Mouse (Mus musculus) E14TG2a.4 (cell line): ENCODE data around the gene Trub2.

Source experiments
- CTCF ChIP-seq: conservative IDR thresholded peaks from 2 replicates; pipeline ENCODE4 v1.5.1; 2014; ENCODE audit warnings: low read length
- NANOG ChIP-seq: IDR thresholded peaks from 2 replicates; pipeline ENCODE4 v1.6.1; 2014; ENCODE audit warnings: borderline replicate concordance, low read length, mixed read lengths
- POU5F1 ChIP-seq: IDR thresholded peaks from 2 replicates; pipeline ENCODE4 v1.6.1; 2014; ENCODE audit warnings: low read length, borderline replicate concordance

DNA sequence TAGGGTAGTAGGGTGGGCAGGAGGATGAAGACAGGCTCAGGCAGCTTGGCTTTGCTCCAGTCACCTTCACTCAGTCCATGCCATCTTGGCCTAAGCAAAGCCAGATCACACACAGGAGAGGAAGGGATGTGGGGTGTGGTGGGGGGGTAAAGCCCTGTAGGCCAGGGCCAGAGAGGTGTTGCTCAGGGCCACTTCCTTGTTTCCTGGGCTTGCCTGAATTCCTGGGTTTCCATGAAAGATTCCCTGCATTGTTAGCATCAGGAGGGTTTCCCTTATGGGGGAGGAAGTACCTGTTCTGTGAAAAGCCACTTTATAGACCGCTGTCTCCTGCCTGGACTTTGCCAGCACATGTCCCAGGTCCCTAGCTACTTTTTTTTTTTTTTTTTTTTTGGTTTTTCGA, 74.8 kb downstream of the Trub2 start:
- TF ChIP-seq CTCF, result no peak
- no peak for TF ChIP-seq POU5F1
- TF ChIP-seq NANOG, result no peak
